Mouse (Mus musculus) spleen, postnatal 36 days (tissue): ENCODE measurements around the gene Cds1.

ENCODE experiments used
- DNase-seq, 2 experiments: peaks; one replicate each; pipeline ENCODE4 v3.0.0; 2022; ENCODE audit warnings: low spot score in 2 of 2, mixed read lengths in 1 of 2

Cds1 gene

DNA sequence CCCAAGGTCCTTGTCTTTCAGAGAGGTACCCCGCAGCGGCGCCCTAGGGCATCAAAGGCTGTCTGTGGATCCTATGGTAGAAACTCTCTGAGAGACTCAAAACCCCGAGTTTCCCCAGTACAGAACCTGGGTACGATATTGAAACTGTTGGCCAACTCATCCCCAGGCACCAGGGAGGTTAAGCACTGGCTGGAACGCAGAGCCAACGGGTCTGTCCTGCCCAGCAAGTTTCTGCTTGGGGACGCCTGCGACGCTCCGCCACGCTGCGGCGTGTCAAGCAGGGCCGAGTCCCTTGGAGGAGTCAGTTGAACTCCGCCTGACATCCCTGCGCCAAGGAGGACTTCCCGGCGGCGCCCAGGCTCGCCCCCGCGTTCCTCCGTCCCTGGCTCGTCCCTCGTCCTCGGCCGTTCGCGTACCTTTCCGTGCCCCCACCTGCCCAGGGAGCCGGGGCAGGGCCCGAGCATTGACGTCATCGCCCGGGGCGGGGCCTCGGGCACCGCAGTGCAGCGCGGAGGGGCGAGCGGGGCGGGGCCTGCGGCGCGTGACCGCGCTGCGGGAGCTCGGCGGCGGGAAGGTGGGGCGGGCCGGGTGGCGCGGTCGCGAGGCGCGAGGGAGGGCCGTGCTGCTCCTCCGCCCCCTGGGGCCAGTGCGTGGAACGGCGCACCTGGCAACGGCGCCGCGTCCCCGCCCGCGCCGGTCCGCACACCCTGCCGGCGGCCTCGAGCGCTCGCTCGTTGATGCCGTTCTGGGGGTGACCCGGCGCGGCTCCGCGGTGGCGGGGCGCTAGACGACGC lies at the start of gene Cds1:
Gene Cds1, plus strand, starts transcription at position 577 of the 794 bp plus-strand sequence.
- DNase-seq, result peak; percentile 54 to 66

DNA sequence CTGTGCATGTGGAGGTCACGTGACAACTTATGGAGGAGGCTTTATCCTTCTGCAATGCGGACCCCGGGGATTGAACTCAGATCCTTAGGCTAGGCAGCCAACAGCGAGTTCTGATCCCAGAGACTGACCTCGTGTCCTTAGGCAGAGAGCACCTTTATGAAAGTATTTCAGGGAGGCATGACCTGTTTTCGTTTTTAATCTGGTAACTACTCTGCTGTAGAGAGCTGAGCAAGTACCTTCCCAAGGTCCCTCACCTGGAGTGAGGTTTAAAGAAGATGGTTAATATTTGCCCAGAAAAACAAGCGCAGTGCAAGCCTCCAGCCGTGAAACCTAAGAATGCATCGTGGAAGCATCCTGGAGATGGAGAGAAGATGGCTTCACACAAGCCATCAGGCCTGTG lies 40.7 kb upstream of the Cds1 start:
- DNase-seq, result no peak

DNA sequence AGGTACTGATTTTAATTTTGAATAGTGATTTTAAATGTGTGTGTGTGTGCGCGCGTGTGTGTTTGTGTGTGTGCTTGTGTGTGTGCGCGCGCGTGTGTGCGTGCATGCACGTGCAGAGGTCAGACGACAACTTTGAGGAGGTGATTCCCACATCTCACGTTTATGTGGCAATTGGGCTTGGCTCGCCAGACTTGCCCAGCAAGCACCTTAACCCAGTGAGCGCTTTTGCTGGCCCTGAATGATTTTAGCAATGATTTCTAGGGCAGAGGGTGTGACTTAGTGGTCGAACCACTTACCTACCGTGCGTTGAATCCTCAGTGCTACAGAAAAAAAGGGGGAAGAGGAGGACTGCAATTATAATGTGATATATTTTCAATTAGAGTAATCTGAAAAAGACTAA lies 40.2 kb upstream of the Cds1 start:
- DNase-seq, result no peak

DNA sequence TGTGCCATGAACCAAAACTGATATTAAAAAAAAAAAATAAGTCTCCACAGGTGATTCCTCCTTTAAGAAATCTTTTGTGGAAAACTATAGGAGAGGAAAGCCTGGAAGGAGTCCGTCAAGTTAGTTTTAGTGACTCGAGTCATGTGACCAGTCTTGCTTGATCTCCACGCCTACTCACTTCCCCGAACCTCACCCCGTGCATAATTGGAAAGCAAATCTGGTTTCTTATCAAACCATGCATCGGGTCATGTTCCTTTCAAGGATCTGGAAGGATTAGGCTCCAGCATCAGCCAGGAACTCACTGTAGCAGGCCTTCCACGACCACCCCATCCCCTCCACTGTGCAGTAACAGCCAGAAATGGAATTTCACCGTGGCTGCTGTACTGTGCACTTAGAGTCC lies 39.2 kb upstream of the Cds1 start:
- DNase-seq, result no peak

DNA sequence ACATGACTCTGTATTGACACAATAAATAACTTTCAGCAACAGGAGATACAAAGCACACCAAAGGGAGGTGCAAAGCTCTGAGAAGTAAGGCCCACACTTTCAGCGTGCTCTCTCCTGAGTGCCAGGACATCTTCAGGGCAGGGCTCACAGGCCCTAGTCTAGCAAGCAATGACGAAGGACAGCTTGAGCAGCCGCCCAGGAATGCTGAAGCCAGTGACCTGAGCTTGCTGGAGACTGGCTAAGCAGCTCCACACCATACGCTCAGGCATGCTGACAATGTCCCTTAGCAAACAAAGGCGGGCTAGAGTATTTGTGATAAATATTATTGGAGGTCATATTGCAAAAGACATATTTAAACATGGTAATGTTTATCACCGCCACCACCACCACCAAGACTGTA lies 38.6 kb upstream of the Cds1 start:
- no peak for DNase-seq

DNA sequence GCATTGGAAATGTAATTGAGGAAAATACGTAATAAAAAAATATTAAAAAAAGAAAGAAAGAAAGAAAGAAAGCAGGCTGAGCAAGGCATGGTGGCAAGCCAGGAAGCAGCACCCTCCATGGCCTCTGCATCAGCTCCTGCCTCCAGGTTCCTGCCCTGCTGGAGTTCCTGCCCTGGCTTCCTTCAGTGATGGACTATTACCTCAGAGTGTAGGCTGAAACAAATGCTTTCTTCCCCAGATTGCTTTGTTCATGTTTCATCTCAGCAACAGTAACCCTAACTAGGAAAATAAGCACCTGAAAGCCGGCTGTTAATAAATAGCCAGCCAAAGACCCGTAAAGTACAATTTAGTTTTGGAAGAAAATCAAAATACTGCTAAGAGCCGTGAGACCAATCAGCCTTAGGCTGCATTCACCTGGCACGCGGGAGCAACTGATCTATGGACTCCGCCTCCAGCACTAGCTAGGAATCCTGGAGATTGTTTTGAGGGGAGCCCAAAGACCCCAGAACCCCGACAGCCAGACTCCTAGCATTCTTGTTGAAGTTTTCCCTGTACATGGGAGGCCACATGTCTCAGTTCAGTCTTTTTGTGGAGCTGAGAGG lies 36.5 kb upstream of the Cds1 start:
- no peak for DNase-seq

DNA sequence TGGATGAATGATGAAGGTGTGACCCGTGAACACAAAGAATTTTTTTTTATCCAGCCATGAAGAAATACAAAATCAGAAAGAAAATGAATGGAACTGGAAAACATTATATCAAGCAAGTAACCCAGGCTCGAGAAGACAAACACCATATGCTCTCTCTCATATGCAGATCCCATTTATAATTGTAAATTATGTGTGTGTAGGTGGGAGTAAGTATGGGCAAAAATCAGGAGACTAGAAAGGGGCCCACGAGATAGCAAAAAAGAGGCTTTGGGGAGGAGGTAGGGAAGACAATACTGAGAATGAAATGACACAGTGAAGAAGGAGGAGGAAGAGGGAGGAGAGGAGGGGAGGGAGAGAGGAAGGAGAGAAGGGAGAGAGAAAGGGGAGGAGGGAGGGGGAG lies 27.6 kb upstream of the Cds1 start:
- DNase-seq, result no peak

DNA sequence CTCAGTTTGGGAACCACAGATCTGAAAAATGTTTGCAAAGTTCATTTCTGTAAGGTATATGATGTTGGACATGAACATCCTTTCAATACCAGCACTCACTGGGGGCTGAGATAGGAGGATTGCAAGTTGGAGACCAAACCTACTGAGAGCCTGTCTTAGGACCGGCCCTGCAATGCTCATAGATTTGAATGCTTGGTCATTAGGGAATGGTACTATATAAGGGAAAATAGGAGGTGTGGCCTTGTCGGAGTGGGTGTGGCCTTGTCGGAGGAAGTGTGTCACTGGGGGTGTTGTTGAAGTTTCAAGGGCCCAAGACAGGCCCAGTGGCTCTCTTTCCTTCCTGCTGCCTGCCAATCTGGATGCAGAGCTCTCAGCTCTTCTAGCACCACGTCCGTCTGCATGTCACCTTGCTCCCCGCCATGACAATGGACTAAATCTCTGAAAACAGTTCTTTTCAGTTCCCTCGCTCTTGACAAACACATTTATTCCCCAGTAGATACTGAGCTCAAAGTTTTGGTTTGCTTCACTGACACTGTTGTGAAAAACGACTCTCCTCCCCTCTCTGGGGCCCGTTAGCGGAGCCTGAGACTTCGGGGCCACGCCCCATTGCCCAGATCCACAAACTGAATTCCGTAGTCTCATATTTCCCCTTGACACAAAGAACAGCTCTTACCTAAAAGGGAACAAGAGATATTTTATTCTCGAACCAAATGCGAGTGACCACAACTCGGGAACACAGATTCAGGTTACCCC lies 24.3 kb upstream of the Cds1 start:
- DNase-seq, result no peak

DNA sequence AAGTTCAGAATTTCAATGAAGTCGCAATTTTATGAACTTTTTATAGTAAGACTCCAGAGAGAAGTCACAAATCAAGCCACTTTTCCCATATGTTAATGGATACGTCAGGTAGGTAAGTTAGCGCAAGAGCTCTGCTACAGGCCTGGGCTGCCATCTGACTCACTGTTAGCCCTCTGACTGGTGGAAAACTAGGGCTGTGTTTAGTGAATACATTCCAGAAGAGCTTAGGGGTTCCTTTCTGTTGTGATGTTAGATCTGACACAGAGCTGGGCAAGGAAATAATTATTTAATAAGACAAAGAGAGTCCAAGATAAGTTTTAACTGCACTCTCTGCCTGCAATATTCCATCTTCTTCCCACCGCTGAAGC lies 23.7 kb upstream of the Cds1 start:
- no peak for DNase-seq

DNA sequence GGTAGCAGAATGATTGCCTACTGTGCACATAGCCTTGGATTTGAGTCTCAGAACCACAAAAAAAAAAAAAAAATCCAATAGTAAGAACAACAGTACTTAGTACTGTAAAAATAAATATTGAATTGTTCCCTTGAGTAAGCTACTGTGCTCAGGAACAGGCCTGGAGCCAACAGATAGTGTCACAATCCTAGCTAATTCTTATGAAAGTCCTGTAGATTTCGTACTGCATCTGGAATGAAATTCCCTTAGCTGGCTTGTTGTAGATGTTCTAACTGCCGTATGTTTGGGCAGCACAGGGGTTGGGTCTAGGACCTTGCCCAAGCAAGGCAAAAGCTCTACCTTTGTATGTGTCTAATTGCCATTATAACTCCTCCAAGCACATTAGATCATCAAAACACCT lies 22.9 kb upstream of the Cds1 start:
- no peak for DNase-seq

DNA sequence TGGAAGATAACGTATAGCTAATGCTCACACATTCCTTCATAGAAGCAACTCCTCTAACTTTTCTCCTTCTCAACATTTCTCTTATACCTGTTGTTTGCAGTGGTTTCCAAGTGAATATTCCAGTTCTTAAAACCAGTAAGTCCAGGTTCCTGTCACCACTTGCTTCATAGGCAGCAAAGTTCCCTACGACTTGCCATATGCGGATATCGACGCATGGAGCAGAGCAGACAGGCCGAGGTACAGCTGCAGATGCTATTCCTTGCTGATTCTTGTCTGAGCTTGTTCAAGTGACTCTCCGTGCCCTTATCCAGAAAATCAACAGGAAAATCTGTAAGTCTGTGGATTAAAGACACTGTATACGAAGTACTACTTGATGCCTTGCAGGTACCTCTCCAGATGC lies 22.5 kb upstream of the Cds1 start:
- DNase-seq, result no peak

DNA sequence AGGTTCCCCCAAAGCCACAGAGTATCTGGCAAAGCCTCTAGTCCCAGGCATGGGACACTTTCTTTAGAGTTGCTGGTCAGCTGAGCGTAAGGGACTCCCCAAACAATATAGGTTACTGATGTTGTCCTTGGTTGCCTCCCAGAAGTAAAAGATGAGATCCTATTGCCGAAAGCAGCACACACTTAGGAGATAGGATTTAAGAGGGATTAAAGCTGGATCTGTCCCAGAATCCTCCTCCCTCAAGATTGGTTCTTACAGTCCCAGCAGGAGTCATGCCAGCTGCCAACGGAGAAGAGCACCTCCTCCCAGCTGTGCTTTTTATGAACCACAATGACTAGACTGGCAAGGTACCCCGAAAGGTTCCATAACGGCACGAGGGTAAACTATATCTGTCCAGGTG lies 20.0 kb upstream of the Cds1 start:
- DNase-seq, result no peak

DNA sequence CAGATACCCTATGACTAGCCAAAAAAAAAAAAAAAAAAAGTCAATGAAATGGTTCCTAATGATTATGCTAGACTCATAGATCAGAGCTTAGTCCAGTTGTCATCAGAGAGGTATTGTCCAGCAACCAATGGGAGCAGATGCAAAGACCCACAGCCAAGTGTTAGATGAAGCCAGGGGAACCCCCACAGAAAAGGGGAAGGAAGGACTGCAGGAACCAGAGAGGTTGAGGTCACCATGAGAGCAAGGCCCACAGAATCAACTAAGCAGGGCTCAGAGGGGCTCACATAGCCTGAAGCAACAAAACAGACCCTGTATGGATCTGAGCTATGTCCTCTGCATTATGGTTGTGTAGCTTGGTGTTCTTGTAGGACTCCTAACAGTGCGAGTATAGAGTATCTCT lies 11.2 kb upstream of the Cds1 start:
- DNase-seq, result peak in 1 of 2 experiments; percentile 5

DNA sequence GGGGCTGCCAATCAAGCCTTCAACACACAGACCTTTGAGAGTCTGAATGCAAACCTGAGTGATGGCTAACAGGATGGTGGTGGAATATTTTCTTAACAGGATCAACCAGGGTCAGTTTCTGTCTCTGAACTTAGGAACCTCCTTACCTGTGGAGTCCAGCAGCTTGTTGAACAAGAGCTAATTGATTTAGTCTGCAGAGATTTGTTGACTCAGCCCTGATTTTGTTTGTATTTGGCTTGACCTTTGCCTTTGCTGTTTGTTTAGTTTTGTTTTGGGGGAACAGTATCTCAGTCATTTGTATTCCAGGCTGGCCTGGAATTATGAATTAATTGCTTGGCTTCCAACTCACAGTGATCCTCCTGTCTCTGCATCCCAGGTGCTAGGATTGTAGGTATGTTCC lies 7.3 kb upstream of the Cds1 start:
- DNase-seq, result no peak

DNA sequence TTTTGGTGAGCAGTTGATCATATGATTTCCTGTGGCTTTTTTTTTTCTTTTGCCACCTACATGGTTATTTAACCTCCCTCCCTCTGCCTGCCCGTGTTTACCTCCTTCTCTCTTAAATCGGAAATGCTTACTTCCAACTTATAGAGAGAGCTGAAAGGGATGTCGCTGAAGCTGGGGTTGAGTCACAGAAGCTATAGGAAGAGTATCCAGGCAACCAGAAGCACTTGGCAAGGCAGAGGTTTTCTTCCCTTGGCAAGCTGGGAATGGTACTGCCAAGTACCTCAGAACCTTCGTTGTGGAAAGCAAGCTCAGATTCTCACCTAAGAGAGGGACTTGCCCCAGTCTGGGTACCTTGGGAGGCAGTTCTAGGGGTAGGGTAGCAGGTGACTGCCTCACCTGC lies 3.2 kb upstream of the Cds1 start:
- no peak for DNase-seq

DNA sequence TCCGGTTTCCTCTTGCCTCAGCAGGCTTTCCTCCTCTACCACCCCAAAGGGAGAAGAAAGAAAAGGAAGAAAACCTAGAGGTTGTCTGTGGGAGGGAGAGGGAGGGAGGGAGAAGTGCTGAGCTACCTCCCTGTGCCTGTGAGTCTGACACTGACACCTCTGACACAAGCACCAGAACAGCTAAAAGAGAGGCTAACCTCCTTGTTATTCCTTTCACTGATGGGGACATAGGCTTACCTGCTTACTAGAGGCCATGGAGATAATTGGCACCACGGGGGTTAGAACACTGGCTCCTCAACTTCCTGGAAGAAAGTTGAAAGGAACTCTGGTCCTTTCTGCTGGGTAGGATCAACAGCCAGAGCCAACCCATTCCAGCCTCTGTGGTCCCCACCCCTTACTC lies 1.4 kb upstream of the Cds1 start:
- DNase-seq, result no peak

DNA sequence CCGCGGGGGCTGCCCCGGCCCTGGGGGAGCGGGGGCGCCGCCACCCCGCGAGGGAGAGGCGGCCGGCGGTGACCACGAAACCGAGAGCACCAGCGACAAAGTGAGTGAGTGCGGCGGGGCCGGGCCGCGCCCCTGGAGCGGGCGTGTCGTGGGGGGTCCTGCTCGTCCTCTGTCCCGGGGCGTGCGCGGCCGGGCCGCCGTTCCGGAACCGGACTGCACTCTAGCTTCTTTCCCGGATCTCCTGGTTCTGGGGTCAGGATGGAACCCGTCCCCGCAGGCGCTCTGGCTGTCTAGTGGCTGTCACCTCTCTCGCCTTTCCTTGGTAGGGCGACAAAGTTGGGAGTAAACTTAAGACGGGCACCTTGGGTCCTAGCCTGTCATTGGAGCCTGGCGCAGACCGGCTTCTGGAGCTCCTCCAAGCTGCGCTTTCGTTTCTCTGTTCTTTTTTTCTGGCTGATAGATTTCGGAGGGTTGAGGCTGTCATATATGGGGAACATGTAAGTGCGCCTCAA lies 516 bp downstream of the Cds1 start:
- DNase-seq, result peak in 1 of 2 experiments; percentile 3

DNA sequence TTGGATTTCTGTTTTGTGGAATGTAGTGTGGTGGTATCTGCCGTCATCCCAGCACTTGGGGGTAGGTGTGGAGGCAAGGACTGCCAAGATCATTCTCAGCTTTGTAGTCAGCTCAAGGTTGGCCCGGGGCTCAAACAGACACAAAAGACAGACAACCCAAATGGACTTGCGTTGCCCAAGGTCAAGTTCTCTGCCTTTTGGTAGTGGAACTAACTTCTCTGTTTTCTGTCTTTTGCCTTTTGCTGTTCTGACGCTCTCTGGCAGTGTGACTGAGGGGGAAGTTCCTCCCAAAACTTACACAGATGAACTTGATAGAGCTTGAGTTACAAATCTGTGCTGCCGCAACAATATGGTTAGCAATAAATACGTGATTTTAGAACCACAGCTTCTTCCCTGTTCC lies 1.3 kb downstream of the Cds1 start:
- DNase-seq, result peak in 1 of 2 experiments; percentile 21

DNA sequence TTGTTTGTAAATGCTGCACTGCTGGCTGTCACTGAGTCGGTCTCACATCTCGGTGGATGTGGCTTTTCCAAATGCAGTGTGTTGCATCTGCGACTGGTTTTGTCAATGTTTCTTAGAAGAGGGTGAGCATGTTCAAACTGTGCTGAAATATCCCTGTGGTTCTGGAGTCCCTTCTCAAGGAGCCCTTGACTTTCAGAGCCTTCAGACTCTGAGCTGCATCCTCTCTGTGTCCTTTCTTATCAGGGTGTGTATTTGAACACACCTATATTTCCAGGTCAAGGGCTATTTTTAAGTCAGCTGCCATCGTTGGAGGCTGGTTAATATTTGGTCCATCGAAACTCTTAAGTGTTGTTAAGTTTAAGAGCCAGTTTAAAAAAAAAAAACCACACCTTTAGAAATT lies 2.2 kb downstream of the Cds1 start:
- no peak for DNase-seq

DNA sequence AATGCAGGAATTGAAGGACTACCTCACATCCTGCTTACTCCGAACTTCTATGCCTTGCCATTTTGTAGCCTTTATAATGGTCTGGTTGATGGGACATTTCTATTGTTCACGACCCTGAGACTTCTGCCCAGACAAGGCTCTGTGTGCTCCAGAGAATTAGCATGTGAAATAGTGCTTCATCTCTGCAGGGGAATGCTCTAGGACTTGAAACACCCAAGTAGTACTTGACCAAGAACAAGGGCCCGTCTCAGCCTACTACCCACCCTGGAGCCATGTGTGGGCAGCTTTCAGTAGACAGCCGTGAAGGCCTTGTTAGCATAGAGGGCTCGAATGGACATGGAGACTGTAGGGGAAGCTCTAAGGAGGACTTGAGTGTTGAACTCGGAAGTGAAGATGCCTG lies 2.6 kb downstream of the Cds1 start:
- DNase-seq, result no peak

DNA sequence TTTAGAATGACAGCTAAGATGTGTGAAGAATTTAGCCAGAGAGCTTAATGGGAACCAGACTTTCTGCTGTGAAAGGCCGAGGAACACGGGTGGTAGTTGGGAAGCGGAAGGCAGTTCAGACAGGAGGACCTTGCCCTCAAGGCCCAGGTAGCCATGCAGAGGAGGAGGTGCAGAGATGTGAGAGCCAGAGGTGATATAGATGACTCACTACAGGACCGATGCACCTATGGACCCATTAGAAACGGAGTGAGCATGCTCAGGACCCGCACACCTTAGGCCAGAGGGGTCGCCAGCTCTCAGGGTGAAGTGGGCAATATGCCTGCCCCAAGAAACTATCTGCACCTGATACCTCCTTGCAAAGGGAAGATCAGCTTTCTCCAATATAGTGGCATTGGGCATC lies 3.6 kb downstream of the Cds1 start:
- no peak for DNase-seq

DNA sequence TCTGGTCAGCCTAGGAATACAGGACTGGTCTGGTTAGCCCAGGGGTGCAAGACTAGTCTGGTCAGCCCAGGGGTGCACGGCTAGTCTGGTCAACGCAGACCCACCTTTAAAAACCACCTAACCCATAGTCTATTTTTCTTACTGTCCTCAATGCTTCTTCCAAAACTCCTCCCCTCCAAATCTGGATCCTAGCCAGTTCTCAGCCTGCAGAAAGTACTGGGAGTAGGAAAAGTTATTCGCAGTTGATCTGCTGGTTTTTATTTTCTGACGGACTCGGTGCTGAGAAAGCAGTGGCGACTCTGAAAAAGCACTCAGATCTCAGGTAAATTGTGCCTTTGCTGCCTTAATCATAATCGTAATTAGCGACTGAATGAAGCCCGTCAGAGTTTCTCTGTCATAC lies 7.7 kb downstream of the Cds1 start:
- DNase-seq, result no peak

DNA sequence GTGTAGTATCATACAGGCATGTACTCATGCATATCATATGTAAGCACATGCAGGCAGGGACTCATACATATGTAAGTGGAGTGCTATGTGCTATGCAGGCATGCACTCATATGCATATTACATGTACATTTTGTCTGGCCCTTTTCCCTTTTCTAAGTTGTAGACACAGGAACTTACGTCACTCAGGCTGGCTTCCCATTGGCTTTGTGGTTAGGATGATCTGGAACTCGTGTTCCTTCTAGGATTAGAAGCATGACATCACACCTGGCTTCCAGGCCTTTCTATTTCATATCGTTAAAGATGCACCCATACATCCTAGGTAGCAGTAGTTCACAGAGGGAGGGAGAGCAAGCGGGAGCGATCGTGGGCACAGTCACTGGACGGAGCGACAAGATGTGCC lies 10.3 kb downstream of the Cds1 start:
- no peak for DNase-seq
